Mouse (Mus musculus) right cerebral cortex, adult 2 months (tissue): ENCODE results near the gene Adprhl1.

Experiments used
- DNase-seq, 2 experiments: peaks; one replicate each; pipeline ENCODE4 v3.0.0; 2021 to 2022; ENCODE audit warnings: low spot score in 2 of 2

Gene Adprhl1

GRCm38 (mm10) chr8:13254019-13254418 is at the start of gene Adprhl1:
TSS of gene Adprhl1 (minus strand) at chr8:13254162.
- peak; percentile 79 to 81 for DNase-seq

- DNase-seq: no peak
Observed at GRCm38 (mm10) chr8:13301036-13301435, 47.1 kb upstream of the Adprhl1 start.

- no peak for DNase-seq
Observed at GRCm38 (mm10) chr8:13299571-13299970, 45.6 kb upstream of the Adprhl1 start.

- no peak for DNase-seq
Observed at GRCm38 (mm10) chr8:13293677-13294470, 39.9 kb upstream of the Adprhl1 start.

- peak; percentile 83 to 84 for DNase-seq
Observed at GRCm38 (mm10) chr8:13292364-13292763, 38.4 kb upstream of the Adprhl1 start.

- peak in 1 of 2 experiments; percentile 7 for DNase-seq
Observed at GRCm38 (mm10) chr8:13288646-13289045, 34.7 kb upstream of the Adprhl1 start.

- DNase-seq: peak; percentile 94 to 96
Observed at GRCm38 (mm10) chr8:13287692-13288623, 34.0 kb upstream of the Adprhl1 start, which contains the start of the genes Dcun1d2 and Tmco3. TSS of gene Dcun1d2 (minus strand) at chr8:13288131. TSS of gene Tmco3 (plus strand) at chr8:13288190.

- peak; percentile 69 to 77 for DNase-seq
Observed at GRCm38 (mm10) chr8:13287304-13287691, 33.3 kb upstream of the Adprhl1 start.

GRCm38 (mm10) chr8:13283200-13283599 is 29.2 kb upstream of the Adprhl1 start:
- DNase-seq: no peak

GRCm38 (mm10) chr8:13276941-13277447 is 23.0 kb upstream of the Adprhl1 start:
- no peak for DNase-seq

GRCm38 (mm10) chr8:13272834-13273233 is 18.9 kb upstream of the Adprhl1 start:
- DNase-seq: no peak

- no peak for DNase-seq
Observed at GRCm38 (mm10) chr8:13267566-13267965, 13.6 kb upstream of the Adprhl1 start.

- DNase-seq: no peak
Observed at GRCm38 (mm10) chr8:13263376-13263775, 9.4 kb upstream of the Adprhl1 start.

GRCm38 (mm10) chr8:13253413-13253812 is 549 bp downstream of the Adprhl1 start:
- DNase-seq: no peak

GRCm38 (mm10) chr8:13252837-13253236 is 1.1 kb downstream of the Adprhl1 start:
- no peak for DNase-seq

- no peak for DNase-seq
Observed at GRCm38 (mm10) chr8:13244343-13244880, 9.6 kb downstream of the Adprhl1 start.

- no peak for DNase-seq
Observed at GRCm38 (mm10) chr8:13242985-13243870, 10.7 kb downstream of the Adprhl1 start.

GRCm38 (mm10) chr8:13240691-13241090 is 13.3 kb downstream of the Adprhl1 start:
- no peak for DNase-seq

- DNase-seq: no peak
Observed at GRCm38 (mm10) chr8:13240055-13240454, 13.9 kb downstream of the Adprhl1 start.

GRCm38 (mm10) chr8:13234803-13235202 is 19.2 kb downstream of the Adprhl1 start:
- DNase-seq: no peak

GRCm38 (mm10) chr8:13230471-13230870 is 23.5 kb downstream of the Adprhl1 start:
- DNase-seq: no peak
